In the genomic region with DNA sequence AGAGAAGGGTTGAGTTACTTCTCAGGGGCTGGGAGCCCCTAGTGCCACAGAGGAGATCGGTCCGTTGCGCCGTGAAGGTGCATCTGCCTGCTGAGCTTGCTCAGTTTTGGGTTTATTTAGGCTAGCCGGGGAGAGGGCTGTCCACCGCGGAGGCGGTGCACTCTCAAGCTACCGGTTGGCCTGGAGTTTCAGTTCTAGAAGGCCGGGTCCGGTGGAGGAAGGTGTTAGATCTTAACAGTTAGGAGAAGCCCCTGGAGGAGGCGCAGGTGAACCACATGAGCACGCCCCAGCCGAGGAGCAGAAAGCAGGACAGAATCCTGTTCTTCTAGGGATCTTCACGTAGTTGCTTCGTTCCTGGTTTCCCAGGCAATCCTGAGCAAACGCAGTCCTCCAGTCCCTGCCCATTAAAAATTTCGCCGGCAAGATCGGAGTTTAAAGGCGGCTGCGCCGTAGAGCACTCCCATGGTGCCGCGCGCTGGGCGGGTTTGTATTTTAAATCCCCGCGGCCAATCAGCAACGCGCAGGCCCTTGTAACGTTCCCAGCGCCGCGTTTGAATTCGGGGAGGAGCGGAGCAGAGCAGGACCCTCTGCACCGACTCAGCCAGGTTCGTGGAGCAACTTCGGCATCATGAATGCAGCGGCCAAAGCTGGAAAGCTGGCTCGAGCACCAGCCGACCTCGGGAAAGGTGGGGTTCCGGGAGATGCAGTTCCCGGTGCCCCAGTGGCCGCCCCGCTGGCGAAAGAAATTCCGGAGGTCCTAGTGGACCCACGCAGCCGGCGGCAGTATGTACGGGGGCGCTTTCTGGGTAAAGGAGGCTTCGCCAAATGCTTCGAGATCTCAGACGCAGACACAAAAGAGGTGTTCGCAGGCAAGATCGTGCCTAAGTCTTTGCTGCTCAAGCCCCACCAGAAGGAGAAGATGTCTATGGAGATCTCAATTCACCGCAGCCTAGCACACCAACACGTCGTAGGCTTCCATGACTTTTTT, we compare ENCODE assay signal across 8 mouse cellular contexts. TPM values are rescaled to one million over a fixed set of nuclear protein-coding genes. Genes with fewer than 3 reads are reported as not detected.
A peak's percentile ranks its signal among the peaks of the same experiment; 100 is the strongest.
DNase-seq lines count a peak whose midpoint lies in the region; ATAC-seq and TF ChIP-seq lines count a peak whose summit lies in the region.

Gene Plk1 (plus strand): TSS at position 525 of the 988 bp plus-strand sequence.

- peak within 1 kb of the TSS; percentile 94 for H3K27ac ChIP-seq in hindbrain, embryonic 10.5 days
- peak within 1 kb of the TSS; percentile 45; the same call in 1 of the 2 replicates for H3K27ac ChIP-seq in lung, postnatal 0 days (ENCODE audit: low read length)

- H3K27me3 ChIP-seq in hindbrain, embryonic 10.5 days (ENCODE audit: insufficient read depth, poor library complexity, severe bottlenecking): no peaks in the 10 kb centered on the region
- no peaks in the 10 kb centered on the region for H3K27me3 ChIP-seq in lung, postnatal 0 days (replicated peaks; ENCODE audit: insufficient read depth, low read length)

- peak within 1 kb of the TSS; percentile 67 for H3K4me2 ChIP-seq in lung, postnatal 0 days (replicated peaks; ENCODE audit: low read depth, low read length)

- no peak; the same call in 1 of the 2 replicates for TF ChIP-seq CTCF in lung, postnatal 0 days (IDR thresholded peaks at IDR 0.05)

- H3K9me3 ChIP-seq in hindbrain, embryonic 10.5 days: no peaks in the 10 kb centered on the region
- no peaks in the 10 kb centered on the region for H3K9me3 ChIP-seq in lung, postnatal 0 days (ENCODE audit: low read length)

- under 1% methylated on average over 63 of the region's 63 CpGs for WGBS in hindbrain, embryonic 10.5 days
- WGBS in lung, postnatal 0 days: under 1% methylated on average over 63 of the region's 63 CpGs

- peak within 1 kb of the TSS; percentile 46 for H3K9ac ChIP-seq in lung, postnatal 0 days (replicated peaks; ENCODE audit: low read depth)

- peak; percentile 90 for DNase-seq in Muller cell, postnatal 12 days (ENCODE audit: inconsistent ontology term)
- DNase-seq in cerebellum, adult 9-10 months: peak; percentile 55
- peak; percentile 93 for DNase-seq in hindbrain, embryonic 10.5 days (ENCODE audit: low spot score)
- peak; percentile 70 for DNase-seq in layer of hippocampus, adult 9-11 months
- DNase-seq in lung, postnatal 0 days (ENCODE audit: low spot score): peak; percentile 90
- peak; percentile 81 for DNase-seq in ovary, postnatal 36 days (ENCODE audit: low spot score)
- DNase-seq in thymus, postnatal 25 days: peak; percentile 84

- peak within 1 kb of the TSS; percentile 84 for H3K4me3 ChIP-seq in hindbrain, embryonic 10.5 days
- peak within 1 kb of the TSS; percentile 70 for H3K4me3 ChIP-seq in lung, postnatal 0 days (ENCODE audit: low read depth, low read length)

- H3K36me3 ChIP-seq in hindbrain, embryonic 10.5 days: peaks cover 37% of the 10 kb centered on the region
- H3K36me3 ChIP-seq in lung, postnatal 0 days (ENCODE audit: insufficient read depth, low read length): no peaks in the 10 kb centered on the region

- no peak for TF ChIP-seq EP300 in lung, postnatal 0 days (IDR thresholded peaks at IDR 0.05)

- ATAC-seq in frontal cortex, adult (ENCODE audit: low TSS enrichment): peak; percentile 98
- ATAC-seq in lung, postnatal 0 days: peak; percentile 96

- peaks cover 43% of the 10 kb centered on the region for H3K4me1 ChIP-seq in hindbrain, embryonic 10.5 days (replicated peaks)
- H3K4me1 ChIP-seq in lung, postnatal 0 days (ENCODE audit: insufficient read depth, low read depth, low read length): peaks cover 7% of the 10 kb centered on the region; the same call in 1 of the 2 replicates

RNA-seq across cellular contexts. Expression of gene Plk1, which starts in this region (rescaled TPM):
- 191 and 216 TPM in 2 replicates for polyA plus RNA-seq in hindbrain, embryonic 10.5 days (2016; fragmentation: Nextera tagmentation; extraction: Ambion mirVana)
- 4.6 and 6.5 TPM in 2 replicates for polyA plus RNA-seq in lung, postnatal 0 days (2015; fragmentation: Nextera tagmentation; extraction: Ambion mirVana)

Comparison
In these comparisons a context has a peak if more than half of its experiments do, and no peak if none do; other contexts are left out.
1. Peak in every context shown above with its lines: DNase-seq, ATAC-seq, H3K4me3 ChIP-seq and H3K27ac ChIP-seq.
2. RNA of gene Plk1 (polyA plus RNA-seq): 191 to 216 TPM in hindbrain, embryonic 10.5 days; 4.6 to 6.5 TPM in lung, postnatal 0 days; every median in the first group is over 10 times any median in the second.